Mouse (Mus musculus) embryonic fibroblast, embryonic 13.5 days (primary cell): ENCODE data around the gene 0610012G03Rik.

ENCODE experiments used
- CTCF ChIP-seq: IDR thresholded peaks from 2 replicates; pipeline ENCODE4 v1.5.1; 2011; ENCODE audit warnings: mild to moderate bottlenecking, control low read depth, low read length, moderate library complexity, borderline replicate concordance; ENCODE audit not compliant: insufficient read depth
- POLR2A ChIP-seq: IDR thresholded peaks from 2 replicates; pipeline ENCODE4 v1.6.1; 2011; ENCODE audit warnings: low read depth, mild to moderate bottlenecking, control low read depth, low read length, moderate library complexity

- TF ChIP-seq CTCF (no peak), POLR2A (no peak)
These were observed 3.5 kb downstream of the 0610012G03Rik start for GRCm38 (mm10) chr16:31944698-31945255.
